Mouse (Mus musculus) heart, embryonic 12.5 days (tissue): ENCODE measurements around the gene Itgb4. TPM values are rescaled to one million over a fixed set of nuclear protein-coding genes. Genes with fewer than 3 reads are reported as not detected.

ENCODE experiments used
- ATAC-seq: fragments of 200-750 bp; cut with Nextera tagmentation; 2 replicates; pipeline ENCODE4 v1.8.0; 2017; ENCODE audit warnings: moderate TSS enrichment, moderate library complexity; ENCODE audit not compliant: insufficient number of reproducible peaks, low FRiP score
- H3K27ac ChIP-seq: fragments of 300-500 bp; sonication (generic); 2 replicates; pipeline ENCODE4 v1.5.1; 2016; ENCODE audit warnings: mild to moderate bottlenecking, moderate library complexity; ENCODE audit not compliant: poor library complexity, severe bottlenecking
- H3K27me3 ChIP-seq: fragments of 300-500 bp; sonication (generic); replicated peaks from 2 replicates; pipeline ENCODE4 v1.6.1; 2016; ENCODE audit warnings: mild to moderate bottlenecking, moderate library complexity
- H3K36me3 ChIP-seq: fragments of 300-500 bp; sonication (generic); 2 replicates; pipeline ENCODE4 v1.6.1; 2016; ENCODE audit warnings: mild to moderate bottlenecking, moderate library complexity
- H3K4me1 ChIP-seq: fragments of 300-500 bp; sonication (generic); replicated peaks from 2 replicates; pipeline ENCODE4 v1.6.1; 2016; ENCODE audit warnings: mild to moderate bottlenecking
- H3K4me2 ChIP-seq: fragments of 300-500 bp; sonication (generic); 2 replicates; pipeline ENCODE4 v1.6.1; 2016; ENCODE audit warnings: mild to moderate bottlenecking, moderate library complexity
- H3K4me3 ChIP-seq: fragments of 300-500 bp; sonication (generic); 2 replicates; pipeline ENCODE4 v1.5.1; 2016; ENCODE audit warnings: mild to moderate bottlenecking
- H3K9ac ChIP-seq: fragments of 300-500 bp; sonication (generic); 2 replicates; pipeline ENCODE4 v1.6.1; 2016; ENCODE audit warnings: mild to moderate bottlenecking, moderate library complexity
- H3K9me3 ChIP-seq: fragments of 300-500 bp; sonication (generic); replicated peaks from 2 replicates; pipeline ENCODE4 v1.6.1; 2016; ENCODE audit warnings: mild to moderate bottlenecking, moderate library complexity
- WGBS: fragments of 180-500 bp; shearing (Covaris S2); methylation state at CpG from one replicate; pipeline ENCODE4 v1.1.7; 2016; 5-methylcytosine and 5-hydroxymethylcytosine counted together
- polyA plus RNA-seq: library from polyadenylated mRNA; unstranded; fragments of >200 nt; fragmentation: Nextera tagmentation; extraction: Ambion mirVana; gene quantifications from 2 replicates; pipeline ENCODE4 v1.2.1, GENCODE M21; 2016

The Itgb4 gene
- polyA plus RNA-seq, 1 experiment from 2014 or later, result 2.0 TPM

- Histone ChIP-seq H3K4me1 (no peaks in the 10 kb centered on the region; the same call in 1 of the 2 replicates), H3K4me2 (no peak overlapping the region), H3K9me3 (0 out of 2 replicates have a peak, but pooled peaks cover 8% of the 10 kb centered on the region), H3K9ac (no peak overlapping the region), H3K27ac (no peak overlapping the region), H3K27me3 (no peaks in the 10 kb centered on the region), H3K36me3 (peaks cover 90% of the 10 kb centered on the region), H3K4me3 (no peak overlapping the region)
- WGBS, result 94% methylated on average over 6 of the region's 6 CpGs
- ATAC-seq, result no peak
These were observed 70.7 kb downstream of the Itgb4 start for GRCm38 (mm10) chr11:116045173-116045572.

DNA sequence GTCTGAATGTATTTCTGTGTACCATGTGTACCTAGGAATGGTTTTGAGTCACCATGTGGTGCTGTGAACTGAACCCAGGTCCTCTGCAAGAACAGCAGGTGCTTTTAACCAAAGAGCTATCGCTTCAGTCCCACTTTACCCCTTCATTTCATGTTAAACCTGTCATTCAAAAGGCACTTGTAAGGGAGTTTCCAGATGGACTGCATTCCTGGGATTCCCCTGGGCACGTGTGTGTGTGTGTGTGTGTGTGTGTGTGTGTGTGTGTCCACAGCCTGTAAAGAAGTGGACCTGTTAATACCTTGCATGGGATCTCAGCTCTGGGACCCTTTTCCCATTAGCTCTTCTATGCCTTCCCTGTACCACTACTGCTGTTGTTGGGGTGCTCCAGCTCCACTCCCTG lies 75.1 kb downstream of the Itgb4 start:
- Histone ChIP-seq H3K4me3 (no peak overlapping the region), H3K9ac (no peak overlapping the region), H3K36me3 (peaks cover 98% of the 10 kb centered on the region), H3K27ac (no peak overlapping the region), H3K4me2 (no peak overlapping the region), H3K4me1 (no peaks in the 10 kb centered on the region), H3K9me3 (0 out of 2 replicates have a peak, but pooled peaks cover 4% of the 10 kb centered on the region), H3K27me3 (no peaks in the 10 kb centered on the region)
- 72% methylated on average over 2 of the region's 2 CpGs for WGBS
- ATAC-seq, result no peak

- no peaks in the 10 kb centered on the region for H3K27me3 ChIP-seq
- H3K9me3 ChIP-seq, result 0 out of 2 replicates have a peak, but pooled peaks cover 4% of the 10 kb centered on the region
- no peak overlapping the region for H3K4me3 ChIP-seq
- WGBS, result 89% methylated on average over 4 of the region's 4 CpGs
- H3K36me3 ChIP-seq, result peaks cover 98% of the 10 kb centered on the region
- no peak overlapping the region for H3K4me2 ChIP-seq
- no peak for ATAC-seq
- H3K9ac ChIP-seq, result no peak overlapping the region
- no peak overlapping the region for H3K27ac ChIP-seq
- H3K4me1 ChIP-seq, result no peaks in the 10 kb centered on the region
These were observed 75.7 kb downstream of the Itgb4 start for GRCm38 (mm10) chr11:116050196-116050595.

DNA sequence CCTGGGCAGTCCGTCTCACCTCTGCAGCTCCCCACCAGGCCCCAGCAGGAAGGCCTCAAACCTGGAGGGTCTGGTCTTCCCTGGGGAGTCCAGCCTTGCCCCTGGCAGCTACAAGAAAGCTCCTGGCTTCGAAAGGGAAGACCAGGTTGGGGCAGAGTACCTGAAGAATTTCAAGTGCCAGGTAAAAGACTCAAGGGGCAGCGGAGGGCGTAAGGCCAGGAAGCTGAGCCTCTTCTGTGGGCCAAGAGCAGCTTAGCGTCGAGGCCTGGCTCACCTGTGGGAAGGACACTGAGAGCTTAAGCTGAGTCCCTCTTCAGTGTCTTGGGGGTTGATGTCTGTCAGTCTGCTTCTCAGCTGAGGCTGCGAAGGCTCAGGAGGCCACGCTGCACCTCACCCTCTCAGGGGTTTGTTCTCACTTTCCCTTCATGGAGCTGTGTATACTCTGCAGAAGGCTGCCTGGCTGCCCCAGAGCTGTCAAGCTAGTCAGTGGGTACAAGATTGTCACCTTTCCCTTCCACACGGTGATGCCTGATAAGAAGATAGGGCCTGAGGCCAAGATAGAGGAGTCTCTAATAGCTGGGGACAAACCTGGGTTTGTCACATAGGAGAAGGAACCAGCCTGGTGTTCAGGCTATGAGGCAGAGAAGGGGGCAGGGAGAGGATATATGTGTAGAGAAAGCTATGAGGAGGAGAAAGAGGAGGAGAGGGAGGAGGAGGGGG lies 79.2 kb downstream of the Itgb4 start:
- H3K4me3 ChIP-seq, result no peak overlapping the region
- no peak for ATAC-seq
- peaks cover 99% of the 10 kb centered on the region for H3K36me3 ChIP-seq
- H3K4me2 ChIP-seq, result no peak overlapping the region
- H3K27me3 ChIP-seq, result no peaks in the 10 kb centered on the region
- H3K9ac ChIP-seq, result 0 out of 2 replicates have a peak overlapping the region, but pooled peaks have one; percentile 17
- 83% methylated on average over 9 of the region's 9 CpGs for WGBS
- peaks cover 25% of the 10 kb centered on the region for H3K4me1 ChIP-seq
- no peak overlapping the region for H3K27ac ChIP-seq
- H3K9me3 ChIP-seq, result 0 out of 2 replicates have a peak, but pooled peaks cover 4% of the 10 kb centered on the region

DNA sequence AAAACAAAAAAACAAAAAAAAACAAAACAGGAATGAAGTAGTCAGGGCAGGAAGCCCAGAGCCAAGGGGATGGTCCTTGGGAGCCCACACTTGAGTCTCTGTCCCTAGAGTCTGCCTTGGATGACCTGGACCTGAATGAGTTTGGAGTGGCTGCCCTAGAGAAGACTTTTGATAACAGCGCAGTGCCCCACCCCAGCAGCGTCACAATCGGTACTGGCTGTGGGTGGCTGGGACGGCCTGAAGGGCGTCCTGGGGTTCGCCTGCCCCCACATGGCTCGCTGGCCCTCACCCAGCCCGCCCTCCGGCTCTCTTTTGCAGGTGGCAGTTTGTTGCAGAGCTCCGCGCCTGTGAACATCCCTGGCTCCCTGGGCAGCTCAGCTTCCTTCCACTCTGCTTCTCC lies 81.4 kb downstream of the Itgb4 start:
- no peaks in the 10 kb centered on the region for H3K9me3 ChIP-seq
- H3K27ac ChIP-seq, result no peak overlapping the region
- peaks cover 25% of the 10 kb centered on the region for H3K4me1 ChIP-seq
- H3K9ac ChIP-seq, result no peak overlapping the region
- H3K4me2 ChIP-seq, result no peak overlapping the region
- peaks cover 99% of the 10 kb centered on the region for H3K36me3 ChIP-seq
- WGBS, result 83% methylated on average over 11 of the region's 11 CpGs
- H3K27me3 ChIP-seq, result no peaks in the 10 kb centered on the region
- H3K4me3 ChIP-seq, result no peak overlapping the region
- no peak for ATAC-seq

DNA sequence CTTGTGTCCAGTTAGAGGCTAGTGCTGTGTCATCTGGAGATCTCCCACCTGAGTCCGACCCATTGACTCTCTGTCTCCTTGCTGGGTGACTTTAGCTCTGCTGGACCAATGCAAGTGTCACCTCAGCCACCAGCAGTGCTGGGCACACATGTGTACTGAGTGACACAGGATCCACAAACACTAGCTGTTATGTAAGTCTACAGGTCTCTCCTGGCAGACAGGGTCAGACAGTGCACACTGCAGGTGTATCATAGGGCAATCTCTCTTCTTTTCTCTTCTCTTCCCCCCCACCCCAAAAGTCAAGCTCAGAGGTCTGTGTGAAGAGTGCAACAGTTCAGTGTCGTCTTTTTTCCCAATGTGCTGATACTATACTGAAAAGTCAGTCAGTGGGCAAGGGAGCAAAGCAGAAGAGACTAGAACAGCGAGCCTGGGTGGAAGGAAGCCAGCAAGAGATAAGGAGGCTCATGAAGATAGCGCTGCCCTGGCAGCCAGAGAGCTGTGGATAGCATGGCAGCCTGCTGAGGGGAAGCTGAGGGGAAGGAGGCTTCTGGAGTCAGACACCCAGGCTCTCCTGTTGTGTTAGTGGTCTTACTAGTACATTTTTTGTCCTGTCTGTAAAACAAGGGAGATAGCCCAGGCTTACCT lies 82.8 kb downstream of the Itgb4 start:
- ATAC-seq, result peak; percentile 51; the same call in 1 of the 2 replicates
- no peaks in the 10 kb centered on the region for H3K27me3 ChIP-seq
- WGBS, result 33% methylated on average over 4 of the region's 4 CpGs
- H3K4me3 ChIP-seq, result no peak overlapping the region
- H3K27ac ChIP-seq, result 0 out of 2 replicates have a peak overlapping the region, but pooled peaks have one; percentile 18
- H3K9me3 ChIP-seq, result no peaks in the 10 kb centered on the region
- H3K4me1 ChIP-seq, result peaks cover 25% of the 10 kb centered on the region
- no peak overlapping the region for H3K9ac ChIP-seq
- H3K36me3 ChIP-seq, result peaks cover 99% of the 10 kb centered on the region
- no peak overlapping the region for H3K4me2 ChIP-seq

Other genes with a start within 250 kb of the Itgb4 start
- 52.4 and 52.5 TPM in 2 replicates for gene Tmem94, start 209.3 kb upstream of the Itgb4 start, polyA plus RNA-seq
- gene Caskin2, start 161.1 kb upstream of the Itgb4 start, polyA plus RNA-seq, result 23.5 and 25.3 TPM in 2 replicates
- gene Tsen54, start 160.0 kb upstream of the Itgb4 start, polyA plus RNA-seq, result 23.0 and 29.2 TPM in 2 replicates
- gene Llgl2, start 150.7 kb upstream of the Itgb4 start, polyA plus RNA-seq, result 22.5 and 25.8 TPM in 2 replicates
- 0.17 and 0.37 TPM in 2 replicates for gene Myo15b, start 116.3 kb upstream of the Itgb4 start, polyA plus RNA-seq
- gene Smim5, start 74.7 kb upstream of the Itgb4 start, polyA plus RNA-seq, result 15.0 and 16.6 TPM in 2 replicates
- 0.77 and 1.8 TPM in 2 replicates for gene Smim6, start 62.7 kb upstream of the Itgb4 start, polyA plus RNA-seq
- 29.4 and 32.2 TPM in 2 replicates for gene Sap30bp, start 41.4 kb upstream of the Itgb4 start, polyA plus RNA-seq
- 13.8 and 17.3 TPM in 2 replicates for gene Recql5, start 41.2 kb upstream of the Itgb4 start, polyA plus RNA-seq
- 151 and 152 TPM in 2 replicates for gene Galk1, start 38.0 kb downstream of the Itgb4 start, polyA plus RNA-seq
- gene H3f3b, start 53.3 kb downstream of the Itgb4 start, polyA plus RNA-seq, result 742 and 759 TPM in 2 replicates
- gene Unk, start 55.6 kb downstream of the Itgb4 start, polyA plus RNA-seq, result 31.8 and 32.3 TPM in 2 replicates
- 2.2 and 2.5 TPM in 2 replicates for gene Unc13d, start 103.3 kb downstream of the Itgb4 start, polyA plus RNA-seq
- gene Wbp2, start 112.3 kb downstream of the Itgb4 start, polyA plus RNA-seq, result 137 and 141 TPM in 2 replicates
- 54.8 and 58.2 TPM in 2 replicates for gene Trim47, start 152.5 kb downstream of the Itgb4 start, polyA plus RNA-seq
- gene Trim65, start 156.4 kb downstream of the Itgb4 start, polyA plus RNA-seq, result 4.7 and 4.9 TPM in 2 replicates
- gene Mrpl38, start 164.2 kb downstream of the Itgb4 start, polyA plus RNA-seq, result 85.0 and 89.1 TPM in 2 replicates
- 37.2 and 37.5 TPM in 2 replicates for gene Fbf1, start 193.5 kb downstream of the Itgb4 start, polyA plus RNA-seq
- 74.9 and 75.5 TPM in 2 replicates for gene Ten1, start 224.1 kb downstream of the Itgb4 start, polyA plus RNA-seq
- gene Acox1, start 224.3 kb downstream of the Itgb4 start, polyA plus RNA-seq, result 36.1 and 38.3 TPM in 2 replicates